Mouse (Mus musculus): ENCODE measurements around the gene Axl.
"Not testable (repeated sequence)": the region's sequence is repeated elsewhere in the genome, so short reads cannot be mapped to it uniquely, and the experiment has no call there.

Gene Axl

GRCm38 (mm10) chr7:25793679-25794078 lies 5.2 kb upstream of the Axl start:
- no peak for DNase-seq (ENCODE audit: low spot score)

GRCm38 (mm10) chr7:25792966-25793365 lies 4.5 kb upstream of the Axl start:
- not testable (repeated sequence) for DNase-seq (ENCODE audit: low spot score)

GRCm38 (mm10) chr7:25790615-25791014 lies 2.1 kb upstream of the Axl start:
- DNase-seq (ENCODE audit: low spot score) = no peak

GRCm38 (mm10) chr7:25789129-25789440 lies 580 bp upstream of the Axl start:
- peak; percentile 38 for DNase-seq (ENCODE audit: low spot score)

GRCm38 (mm10) chr7:25787456-25788219 lies 867 bp downstream of the Axl start:
- no peak for DNase-seq (ENCODE audit: low spot score)

GRCm38 (mm10) chr7:25786974-25787373 lies 1.5 kb downstream of the Axl start:
- no peak for DNase-seq (ENCODE audit: low spot score)

- DNase-seq (ENCODE audit: low spot score) = no peak
Measured at GRCm38 (mm10) chr7:25785752-25786151, 2.8 kb downstream of the Axl start.

- no peak for DNase-seq (ENCODE audit: low spot score)
Measured at GRCm38 (mm10) chr7:25784808-25785207, 3.7 kb downstream of the Axl start.

GRCm38 (mm10) chr7:25783746-25784145 lies 4.8 kb downstream of the Axl start:
- DNase-seq (ENCODE audit: low spot score) = no peak

- no peak for DNase-seq (ENCODE audit: low spot score)
Measured at GRCm38 (mm10) chr7:25782744-25783143, 5.8 kb downstream of the Axl start.

- no peak for DNase-seq (ENCODE audit: low spot score)
Measured at GRCm38 (mm10) chr7:25781937-25782610, 6.4 kb downstream of the Axl start.

GRCm38 (mm10) chr7:25781321-25781936 lies 7.1 kb downstream of the Axl start:
- DNase-seq (ENCODE audit: low spot score) = no peak

- no peak for DNase-seq (ENCODE audit: low spot score)
Measured at GRCm38 (mm10) chr7:25780753-25781152, 7.8 kb downstream of the Axl start.

- no peak for DNase-seq (ENCODE audit: low spot score)
Measured at GRCm38 (mm10) chr7:25780021-25780420, 8.5 kb downstream of the Axl start.

GRCm38 (mm10) chr7:25768229-25768628 lies 20.3 kb downstream of the Axl start:
- DNase-seq (ENCODE audit: low spot score) = no peak

- no peak for DNase-seq (ENCODE audit: low spot score)
Measured at GRCm38 (mm10) chr7:25766108-25766507, 22.4 kb downstream of the Axl start.

GRCm38 (mm10) chr7:25764221-25764620 lies 24.3 kb downstream of the Axl start:
- no peak for DNase-seq (ENCODE audit: low spot score)

GRCm38 (mm10) chr7:25763678-25764077 lies 24.8 kb downstream of the Axl start:
- no peak for DNase-seq (ENCODE audit: low spot score)

GRCm38 (mm10) chr7:25761354-25761753 lies 27.2 kb downstream of the Axl start:
- no peak for DNase-seq (ENCODE audit: low spot score)

GRCm38 (mm10) chr7:25756011-25756410 lies 32.5 kb downstream of the Axl start:
- peak; percentile 86 for DNase-seq (ENCODE audit: low spot score)

GRCm38 (mm10) chr7:25755468-25755833 lies 33.1 kb downstream of the Axl start:
- peak; percentile 38 for DNase-seq (ENCODE audit: low spot score)

- DNase-seq (ENCODE audit: low spot score) = peak; percentile 99
Measured at GRCm38 (mm10) chr7:25754738-25755467, 33.6 kb downstream of the Axl start, which contains the start of gene Hnrnpul1. Gene Hnrnpul1 (minus strand): TSS chr7:25754757.

GRCm38 (mm10) chr7:25754439-25754737 lies 34.1 kb downstream of the Axl start:
- DNase-seq (ENCODE audit: low spot score) = no peak

Measured in urinary bladder, postnatal 25 days (tissue).